Mouse (Mus musculus): ENCODE results near the gene Lrrc8d.

DNA sequence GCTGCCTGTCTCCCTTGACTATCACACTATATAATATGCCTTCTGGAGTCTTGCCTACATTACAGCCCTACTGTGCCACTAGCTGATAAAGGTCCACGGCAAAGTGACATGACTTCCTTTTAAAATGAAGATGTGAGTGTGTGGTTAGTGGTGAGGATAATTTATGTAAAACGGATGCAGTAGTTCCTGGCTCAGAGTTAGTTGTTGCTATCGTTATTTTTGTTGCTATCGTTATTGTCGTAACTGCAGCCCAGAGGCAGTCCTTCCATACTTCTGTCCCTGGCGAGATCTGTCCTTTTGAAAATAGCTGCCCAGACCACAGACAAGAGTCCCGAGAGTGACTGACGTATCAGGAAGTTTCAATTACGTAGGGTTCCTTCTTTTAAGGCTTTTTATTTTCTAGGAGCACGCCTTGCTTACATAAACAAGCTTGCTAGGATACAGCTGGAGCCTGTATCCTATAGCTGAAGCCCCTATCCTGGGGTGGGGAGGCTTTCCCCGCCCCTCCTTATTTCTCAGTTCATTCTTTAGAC is 18.4 kb downstream of the Lrrc8d start:
- TF ChIP-seq CTCF (IDR thresholded peaks at IDR 0.05; ENCODE audit: low read depth) (no peak), EP300 (IDR thresholded peaks at IDR 0.05; ENCODE audit: low read depth) (peak; percentile 83)

Data from liver, postnatal 0 days (tissue).